Mouse (Mus musculus) heart, embryonic 16.5 days (tissue): ENCODE results near the gene Nubp1. TPM values are rescaled to one million over a fixed set of nuclear protein-coding genes. Genes with fewer than 3 reads are reported as not detected.

Source experiments
- ATAC-seq: fragments of 200-750 bp; cut with Nextera tagmentation; replicated peaks from 2 replicates; pipeline ENCODE4 v1.8.0; 2017; ENCODE audit warnings: moderate number of reproducible peaks; ENCODE audit not compliant: insufficient read depth, low FRiP score; ENCODE audit errors: extremely low read depth
- H3K27ac ChIP-seq: fragments of 300-500 bp; sonication (generic); 2 replicates; pipeline ENCODE4 v1.5.1; 2014; ENCODE audit warnings: mild to moderate bottlenecking, low read length, control low read depth, moderate library complexity
- H3K27me3 ChIP-seq: fragments of 300-500 bp; sonication (generic); 2 replicates; pipeline ENCODE4 v1.6.1; 2014; ENCODE audit warnings: low read length, mixed read lengths; ENCODE audit not compliant: control insufficient read depth, insufficient read depth
- H3K36me3 ChIP-seq: fragments of 300-500 bp; sonication (generic); 2 replicates; pipeline ENCODE4 v1.6.1; 2014; ENCODE audit not compliant: control insufficient read depth, insufficient read depth
- H3K4me1 ChIP-seq: fragments of 300-500 bp; sonication (generic); 2 replicates; pipeline ENCODE4 v1.6.1; 2014; ENCODE audit warnings: low read length, mixed read lengths; ENCODE audit not compliant: control insufficient read depth, insufficient read depth
- H3K4me2 ChIP-seq: fragments of 300-500 bp; sonication (generic); 2 replicates; pipeline ENCODE4 v1.6.1; 2014; ENCODE audit warnings: low read depth, mild to moderate bottlenecking, control low read depth, low read length
- H3K4me3 ChIP-seq: fragments of 300-500 bp; sonication (generic); 2 replicates; pipeline ENCODE4 v1.5.1; 2014; ENCODE audit warnings: mild to moderate bottlenecking, control low read depth, low read length
- H3K9ac ChIP-seq: fragments of 300-500 bp; sonication (generic); 2 replicates; pipeline ENCODE4 v1.6.1; 2014; ENCODE audit warnings: low read length, control low read depth
- H3K9me3 ChIP-seq: fragments of 300-500 bp; sonication (generic); replicated peaks from 2 replicates; pipeline ENCODE4 v1.6.1; 2016; ENCODE audit warnings: low read length; ENCODE audit not compliant: control insufficient read depth
- WGBS: fragments of 180-500 bp; shearing (Covaris S2); extraction: QIAGEN DNeasy Blood & Tissue Kit; methylation state at CpG from one replicate; pipeline ENCODE4 v1.1.7; 2014; 5-methylcytosine and 5-hydroxymethylcytosine counted together
- polyA plus RNA-seq: library from polyadenylated mRNA; unstranded; fragments of >200 nt; fragmentation: Nextera tagmentation; extraction: Ambion mirVana; gene quantifications from 2 replicates; pipeline ENCODE4 v1.2.1, GENCODE M21; 2015

Gene Nubp1
- polyA plus RNA-seq, 1 experiment from 2014 or later = 42.9 TPM

DNA sequence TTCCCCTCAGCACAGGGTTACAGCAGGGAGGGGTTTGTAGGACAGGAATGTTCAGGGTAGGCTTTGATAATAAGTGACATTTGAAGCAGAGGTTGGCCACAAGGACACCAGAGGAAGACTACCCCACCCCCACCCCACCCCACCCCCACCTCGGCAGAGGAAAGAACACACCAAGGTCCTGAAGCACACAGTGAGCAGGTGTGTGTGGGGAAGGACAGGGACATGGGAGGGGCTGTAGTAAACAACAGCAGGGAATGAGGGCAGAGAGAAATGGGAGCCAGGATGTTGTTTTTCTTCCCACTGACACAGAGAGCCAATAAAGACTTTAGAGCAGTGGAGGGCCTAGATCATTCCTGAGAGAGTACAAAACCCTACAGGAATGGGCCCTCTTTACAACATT lies 34.5 kb upstream of the Nubp1 start:
- Histone ChIP-seq H3K9ac (no peak overlapping the region), H3K4me2 (no peak overlapping the region), H3K27me3 (no peaks in the 10 kb centered on the region), H3K27ac (no peak overlapping the region), H3K4me3 (no peak overlapping the region), H3K36me3 (no peaks in the 10 kb centered on the region), H3K9me3 (no peaks in the 10 kb centered on the region), H3K4me1 (0 out of 2 replicates have a peak, but pooled peaks cover 4% of the 10 kb centered on the region)
- 50% methylated on average over 1 of the region's 1 CpGs for WGBS
- no peak for ATAC-seq

DNA sequence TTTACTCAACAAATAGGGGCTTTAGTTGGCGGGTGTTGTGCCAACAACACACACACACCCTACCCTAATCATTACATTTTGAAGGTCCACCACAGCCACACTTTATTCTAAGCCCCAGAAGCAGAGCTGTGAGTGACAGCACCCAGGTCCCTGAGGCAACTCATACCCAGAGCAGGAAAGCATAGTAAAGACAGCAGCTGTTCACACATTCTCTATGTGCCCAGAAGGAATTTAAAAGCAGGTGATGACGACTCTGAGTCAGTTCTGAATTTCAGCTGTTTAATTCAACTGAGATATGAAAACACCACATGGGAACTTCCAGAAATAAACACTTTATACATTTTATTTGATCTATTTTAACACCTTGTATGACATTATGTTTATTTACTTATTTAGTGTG lies 32.2 kb upstream of the Nubp1 start:
- H3K27ac ChIP-seq = no peak overlapping the region
- no peak overlapping the region for H3K4me3 ChIP-seq
- 32% methylated on average over 2 of the region's 2 CpGs for WGBS
- H3K4me1 ChIP-seq = 0 out of 2 replicates have a peak, but pooled peaks cover 3% of the 10 kb centered on the region
- no peak overlapping the region for H3K4me2 ChIP-seq
- H3K9ac ChIP-seq = no peak overlapping the region
- no peaks in the 10 kb centered on the region for H3K27me3 ChIP-seq
- H3K36me3 ChIP-seq = no peaks in the 10 kb centered on the region
- no peaks in the 10 kb centered on the region for H3K9me3 ChIP-seq
- no peak for ATAC-seq

DNA sequence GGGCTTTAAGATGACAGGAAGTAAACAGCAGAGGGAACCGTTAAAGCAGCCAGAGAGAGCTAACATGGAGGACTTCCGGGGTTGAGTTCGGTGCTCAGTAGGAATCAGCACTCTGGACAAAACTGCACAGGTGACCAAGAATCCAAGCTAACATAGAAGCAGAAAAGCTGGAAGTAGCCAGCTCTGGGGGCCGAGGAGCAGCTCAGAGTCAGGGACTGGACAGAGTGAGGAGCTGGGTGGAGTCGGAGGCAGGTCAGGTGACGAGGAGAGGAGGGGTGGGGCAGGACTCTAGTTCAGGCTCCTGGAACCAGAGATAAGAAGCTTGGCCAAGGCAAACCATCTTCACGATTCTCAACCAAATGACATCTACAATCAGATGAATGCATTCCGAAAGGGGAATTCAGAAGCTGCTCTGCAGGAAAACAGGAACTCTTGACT lies 27.7 kb upstream of the Nubp1 start:
- ATAC-seq = peak; percentile 23; the same call in 1 of the 2 replicates
- Histone ChIP-seq H3K4me1 (no peaks in the 10 kb centered on the region), H3K4me3 (peak overlapping the region; percentile 31), H3K9me3 (no peaks in the 10 kb centered on the region), H3K27ac (no peak overlapping the region), H3K4me2 (peak overlapping the region; percentile 51), H3K27me3 (no peaks in the 10 kb centered on the region), H3K9ac (no peak overlapping the region), H3K36me3 (no peaks in the 10 kb centered on the region)
- WGBS = 18% methylated on average over 8 of the region's 8 CpGs

DNA sequence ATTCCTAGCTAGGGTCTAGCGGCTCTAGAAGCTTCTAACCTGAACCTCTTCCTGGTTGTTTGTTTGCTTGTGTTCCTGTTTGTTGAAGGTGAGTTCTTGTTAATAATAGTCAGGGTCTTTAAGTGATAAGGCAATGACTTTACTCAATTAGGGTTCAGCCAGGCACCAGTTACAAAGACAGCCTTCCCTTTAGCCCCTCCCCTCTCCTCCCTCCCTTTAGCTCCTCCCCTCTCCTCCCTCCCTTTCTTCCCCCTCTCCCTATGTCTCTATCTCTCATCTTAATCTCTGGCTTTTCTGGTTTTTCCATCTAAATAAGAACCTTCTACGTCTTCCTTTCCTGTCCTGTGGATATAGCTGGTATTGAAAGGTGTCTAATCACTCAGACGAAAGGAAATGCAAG lies 27.2 kb upstream of the Nubp1 start:
- ATAC-seq = no peak
- no peak overlapping the region for H3K9ac ChIP-seq
- WGBS = 60% methylated on average over 3 of the region's 3 CpGs
- no peak overlapping the region for H3K4me3 ChIP-seq
- H3K27me3 ChIP-seq = no peaks in the 10 kb centered on the region
- H3K27ac ChIP-seq = no peak overlapping the region
- no peaks in the 10 kb centered on the region for H3K4me1 ChIP-seq
- peak overlapping the region; percentile 51 for H3K4me2 ChIP-seq
- H3K9me3 ChIP-seq = no peaks in the 10 kb centered on the region
- no peaks in the 10 kb centered on the region for H3K36me3 ChIP-seq

DNA sequence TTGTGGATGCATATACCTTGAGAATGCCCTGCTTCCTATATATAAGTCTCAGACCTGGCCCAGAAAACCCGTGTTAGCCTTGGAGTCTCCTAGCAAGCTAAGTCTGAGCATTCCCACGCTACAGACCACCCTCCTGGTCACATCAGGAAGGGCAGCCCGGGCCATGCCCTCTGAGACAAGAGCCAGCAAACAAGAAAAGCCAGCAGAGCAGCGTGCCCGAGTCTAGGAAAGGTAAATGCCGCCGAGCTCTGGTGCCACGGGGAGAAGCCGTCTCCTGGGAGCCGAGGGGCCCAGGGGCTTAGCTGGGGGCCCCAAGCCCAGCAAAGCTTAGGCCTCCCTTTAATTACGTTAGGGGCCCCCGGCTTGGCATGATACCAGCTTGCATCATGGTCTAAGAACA lies 26.5 kb upstream of the Nubp1 start:
- H3K4me3 ChIP-seq = no peak overlapping the region
- H3K27me3 ChIP-seq = no peaks in the 10 kb centered on the region
- H3K27ac ChIP-seq = no peak overlapping the region
- no peaks in the 10 kb centered on the region for H3K36me3 ChIP-seq
- no peak for ATAC-seq
- no peak overlapping the region for H3K9ac ChIP-seq
- WGBS = 77% methylated on average over 12 of the region's 12 CpGs
- H3K4me2 ChIP-seq = no peak overlapping the region
- H3K4me1 ChIP-seq = no peaks in the 10 kb centered on the region
- H3K9me3 ChIP-seq = no peaks in the 10 kb centered on the region

DNA sequence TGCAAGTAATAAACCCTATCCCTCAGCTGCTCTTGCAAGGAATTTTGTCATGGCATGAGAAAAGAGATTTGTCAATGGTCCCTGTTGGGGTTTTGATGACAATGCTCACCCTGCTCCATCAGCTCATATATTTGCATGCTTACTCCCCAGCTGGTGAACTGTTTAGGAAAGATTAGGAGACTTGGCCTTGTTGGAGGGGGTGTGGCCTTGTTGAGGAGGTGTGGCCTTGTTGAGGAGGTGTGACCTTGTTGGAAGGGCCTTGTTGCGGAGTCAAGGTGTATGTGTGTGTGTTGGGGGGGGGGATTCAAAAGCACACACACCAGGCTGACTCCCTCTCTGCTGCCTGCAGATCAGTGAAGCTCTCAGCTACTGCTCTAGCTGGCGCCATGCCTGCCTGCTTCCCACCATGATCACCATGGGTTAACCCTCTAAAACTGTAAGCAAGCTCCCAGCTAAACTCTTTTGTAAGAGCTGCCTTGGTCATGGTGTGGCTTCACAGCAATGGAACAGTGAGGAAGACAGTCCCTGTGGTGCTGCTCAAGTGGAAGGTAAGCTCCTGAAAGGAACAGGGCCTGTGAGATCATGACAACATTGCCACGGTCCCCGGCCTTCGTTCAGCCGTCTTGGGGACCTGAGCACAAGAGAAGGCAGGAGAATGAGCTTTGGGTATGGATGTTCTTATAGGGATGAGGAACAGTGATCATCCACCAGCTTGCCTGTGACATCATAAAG lies 22.9 kb upstream of the Nubp1 start:
- H3K9me3 ChIP-seq = no peaks in the 10 kb centered on the region
- no peak overlapping the region for H3K9ac ChIP-seq
- no peak overlapping the region for H3K4me2 ChIP-seq
- H3K4me1 ChIP-seq = no peaks in the 10 kb centered on the region
- H3K36me3 ChIP-seq = no peaks in the 10 kb centered on the region
- H3K4me3 ChIP-seq = no peak overlapping the region
- no peak for ATAC-seq
- WGBS = 82% methylated on average over 6 of the region's 6 CpGs
- H3K27me3 ChIP-seq = no peaks in the 10 kb centered on the region
- H3K27ac ChIP-seq = no peak overlapping the region

DNA sequence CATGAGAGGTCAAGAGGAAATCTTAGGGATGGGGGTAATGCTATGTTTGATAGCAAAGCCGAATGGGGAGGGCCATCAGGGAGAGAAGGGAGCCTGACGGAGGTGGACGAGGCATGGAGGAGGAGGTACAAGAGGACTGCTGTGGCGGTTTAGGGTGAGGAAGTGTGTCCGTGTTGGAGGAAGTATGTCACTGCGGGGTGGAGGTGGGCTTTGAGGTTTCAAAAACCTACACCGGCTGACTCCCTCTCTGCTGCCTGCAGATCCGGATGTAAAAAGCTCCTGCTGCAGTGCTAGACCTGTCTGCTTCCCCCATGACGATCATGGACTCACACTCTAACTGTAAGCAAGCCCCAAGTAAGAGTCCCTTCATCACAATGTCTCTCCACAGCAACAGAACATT lies 19.2 kb upstream of the Nubp1 start:
- Histone ChIP-seq H3K4me1 (peaks cover 5% of the 10 kb centered on the region), H3K4me3 (no peak overlapping the region), H3K36me3 (no peaks in the 10 kb centered on the region), H3K9me3 (no peaks in the 10 kb centered on the region), H3K9ac (no peak overlapping the region), H3K4me2 (no peak overlapping the region), H3K27ac (no peak overlapping the region), H3K27me3 (no peaks in the 10 kb centered on the region; the same call in 1 of the 2 replicates)
- no peak for ATAC-seq
- 72% methylated on average over 9 of the region's 9 CpGs for WGBS

DNA sequence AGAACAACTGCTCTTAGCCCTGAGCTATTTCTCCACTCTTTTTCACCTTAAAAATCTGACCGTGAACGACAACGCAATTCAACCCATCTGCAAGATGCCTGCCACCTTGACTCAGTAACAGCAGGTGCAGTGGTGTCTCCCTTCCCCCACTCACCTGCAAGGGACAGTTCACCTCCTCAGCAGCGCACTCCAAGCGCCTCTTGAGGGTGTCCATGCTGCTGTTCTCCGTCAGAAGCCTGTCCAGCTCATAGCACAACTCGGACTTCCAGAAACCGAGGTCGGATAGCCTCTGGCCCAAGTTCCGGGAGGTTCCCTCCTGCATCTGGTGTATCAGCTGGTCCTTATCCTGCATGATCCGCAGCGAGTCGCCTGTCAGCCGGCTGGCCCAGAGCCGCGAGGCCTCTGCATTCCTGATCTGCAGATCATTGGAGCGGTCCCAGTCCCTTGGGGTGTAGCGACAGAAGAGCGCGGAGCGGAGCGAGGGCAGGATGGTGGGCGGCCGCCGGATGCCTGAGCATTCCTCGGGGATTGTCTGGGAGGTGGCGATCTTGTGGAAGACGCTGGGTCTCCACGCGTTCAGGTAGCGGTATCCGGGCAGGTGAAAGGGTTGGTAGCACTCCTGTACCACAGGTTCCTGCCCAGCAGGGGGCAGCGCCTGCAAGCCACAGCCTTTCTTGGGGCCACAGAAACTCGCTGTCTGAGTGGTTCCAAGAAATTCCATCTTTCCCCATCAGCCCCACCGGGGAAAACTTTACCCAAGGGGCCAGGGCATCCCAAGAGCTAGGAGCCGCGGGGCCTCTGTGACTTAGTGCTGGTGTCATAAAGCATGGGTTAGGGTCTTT lies 16.8 kb upstream of the Nubp1 start, which contains the start of gene Tekt5:
Tekt5 (minus strand) TSS at position 792 of the 842 bp plus-strand sequence.
- Histone ChIP-seq H3K4me2 (peak within 1 kb of the TSS; percentile 77), H3K4me1 (peaks cover 5% of the 10 kb centered on the region), H3K36me3 (no peaks in the 10 kb centered on the region), H3K9ac (peak within 1 kb of the TSS; percentile 64), H3K27me3 (no peaks in the 10 kb centered on the region; the same call in 1 of the 2 replicates), H3K27ac (no peak within 1 kb of the TSS), H3K4me3 (peak within 1 kb of the TSS; percentile 46), H3K9me3 (no peaks in the 10 kb centered on the region)
- WGBS = 7% methylated on average over 37 of the region's 37 CpGs
- ATAC-seq = peak; percentile 45; the same call in 1 of the 2 replicates

DNA sequence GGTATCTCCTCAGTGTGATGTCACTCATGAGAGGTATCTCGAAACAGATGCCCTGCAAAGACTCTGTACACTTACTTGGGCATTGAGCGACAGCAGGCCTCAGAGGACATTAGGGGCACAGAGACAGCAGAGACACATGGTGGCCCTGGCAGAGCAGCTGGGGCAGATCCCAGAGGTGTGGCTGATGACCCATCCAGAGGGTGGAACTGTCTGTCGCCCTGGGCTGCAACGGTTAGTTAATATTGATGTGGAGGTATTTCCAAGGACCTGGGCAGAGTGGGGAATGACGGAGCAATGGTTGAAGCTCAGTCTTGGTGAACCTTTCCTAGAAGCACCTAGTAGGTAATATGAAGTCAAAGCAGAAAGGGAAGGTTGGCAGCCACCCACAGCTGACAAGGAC lies 13.0 kb upstream of the Nubp1 start:
- ATAC-seq = no peak
- 62% methylated on average over 5 of the region's 5 CpGs for WGBS

More for the DNA sequence above, 13.0 kb upstream of the Nubp1 start:
- Histone ChIP-seq H3K36me3 (no peaks in the 10 kb centered on the region), H3K9me3 (no peaks in the 10 kb centered on the region), H3K27ac (no peak overlapping the region), H3K4me2 (no peak overlapping the region), H3K4me3 (no peak overlapping the region), H3K9ac (no peak overlapping the region), H3K4me1 (peaks cover 5% of the 10 kb centered on the region), H3K27me3 (no peaks in the 10 kb centered on the region; the same call in 1 of the 2 replicates)
